In the genomic region with DNA sequence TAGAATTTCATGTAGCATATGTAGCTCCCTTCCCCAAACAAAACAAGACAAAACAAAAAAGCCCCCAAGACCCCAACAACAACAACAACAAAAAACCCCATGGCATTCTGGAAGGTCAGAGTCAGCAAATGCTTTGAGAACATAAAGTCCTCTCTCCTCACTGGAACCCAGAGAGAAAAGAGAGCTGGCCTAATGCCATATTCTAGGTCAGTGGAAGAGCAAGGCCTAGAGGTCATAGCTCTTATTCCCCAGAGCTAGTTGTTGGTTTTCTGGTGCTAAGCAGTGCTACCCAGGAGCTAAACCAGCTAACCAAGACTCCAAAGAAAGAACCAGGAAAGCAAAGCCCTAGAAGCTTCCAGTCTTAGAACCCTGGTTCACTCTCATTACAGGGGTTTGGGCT, we compare ENCODE assay signal across 8 mouse cellular contexts. TPM values are rescaled to one million over a fixed set of nuclear protein-coding genes. Genes with fewer than 3 reads are reported as not detected.
DNase-seq lines count a peak whose midpoint lies in the region; ATAC-seq and TF ChIP-seq lines count a peak whose summit lies in the region.

No protein-coding gene starts in this region.

- no peak for TF ChIP-seq POLR2A in liver, adult 2 months (IDR thresholded peaks at IDR 0.05; ENCODE audit: extremely low read depth, insufficient read depth, low read length)

- H3K4me2 ChIP-seq in forebrain, embryonic 11.5 days (ENCODE audit: low read depth, low read length, severe bottlenecking): peak overlapping the region; percentile 50
- peak overlapping the region; percentile 61 for H3K4me2 ChIP-seq in kidney, embryonic 15.5 days
- peak overlapping the region; percentile 58 for H3K4me2 ChIP-seq in neural tube, embryonic 12.5 days (replicated peaks)

- no peak for ATAC-seq in forebrain, embryonic 11.5 days (replicated peaks; ENCODE audit: low FRiP score)
- no peak for ATAC-seq in kidney, embryonic 15.5 days (replicated peaks; ENCODE audit: low FRiP score)
- ATAC-seq in neural tube, embryonic 12.5 days (ENCODE audit: low FRiP score, low read depth): no peak
- no peak for ATAC-seq in activated CD4-positive, CD25-positive, alpha-beta regulatory T cell, adult 4 months

- peaks cover 17% of the 10 kb centered on the region for H3K4me1 ChIP-seq in liver, adult 2 months (ENCODE audit: control insufficient read depth, insufficient read depth, low read length)
- no peaks in the 10 kb centered on the region for H3K4me1 ChIP-seq in forebrain, embryonic 11.5 days (replicated peaks; ENCODE audit: control insufficient read depth, insufficient read depth, low read length)
- H3K4me1 ChIP-seq in kidney, embryonic 15.5 days: peaks cover 18% of the 10 kb centered on the region
- H3K4me1 ChIP-seq in neural tube, embryonic 12.5 days: peaks cover 9% of the 10 kb centered on the region; the same call in 1 of the 2 replicates

- DNase-seq in liver, adult 2 months (ENCODE audit: extremely low read depth, low read depth, low spot score): peak; percentile 62
- no peak for DNase-seq in liver
- DNase-seq in forebrain, embryonic 11.5 days (ENCODE audit: low spot score): no peak
- no peak for DNase-seq in frontal cortex, postnatal 36 days (ENCODE audit: low spot score in 2 of 2)
- no peak for DNase-seq in gastrocnemius, postnatal 4 days (ENCODE audit: low spot score in 2 of 2)

- peaks cover 17% of the 10 kb centered on the region; the same call in 1 of the 2 replicates for H3K36me3 ChIP-seq in liver, adult 2 months (ENCODE audit: control insufficient read depth, insufficient read depth, low read length)
- H3K36me3 ChIP-seq in forebrain, embryonic 11.5 days (ENCODE audit: control insufficient read depth, insufficient read depth, low read length): no peaks in the 10 kb centered on the region
- peaks cover 28% of the 10 kb centered on the region for H3K36me3 ChIP-seq in kidney, embryonic 15.5 days
- peaks cover 4% of the 10 kb centered on the region; the same call in 1 of the 2 replicates for H3K36me3 ChIP-seq in neural tube, embryonic 12.5 days

- peaks cover 9% of the 10 kb centered on the region; the same call in 1 of the 2 replicates for H3K79me2 ChIP-seq in liver, adult 2 months (ENCODE audit: control insufficient read depth, insufficient read depth, low read length)

- no peaks in the 10 kb centered on the region for H3K27me3 ChIP-seq in liver, adult 2 months (ENCODE audit: control insufficient read depth, insufficient read depth, low read length)
- no peaks in the 10 kb centered on the region for H3K27me3 ChIP-seq in forebrain, embryonic 11.5 days (ENCODE audit: control insufficient read depth, insufficient read depth, low read length)
- peaks cover 4% of the 10 kb centered on the region for H3K27me3 ChIP-seq in kidney, embryonic 15.5 days
- no peaks in the 10 kb centered on the region for H3K27me3 ChIP-seq in neural tube, embryonic 12.5 days (replicated peaks)

- no peak for TF ChIP-seq CTCF in liver, adult 2 months (IDR thresholded peaks at IDR 0.05; ENCODE audit: low read depth, low read length)

- H3K9ac ChIP-seq in liver, adult 2 months (ENCODE audit: low read depth, low read length): peak overlapping the region; percentile 70
- peak overlapping the region; percentile 64 for H3K9ac ChIP-seq in forebrain, embryonic 11.5 days (ENCODE audit: low read length)
- peak overlapping the region; percentile 53 for H3K9ac ChIP-seq in kidney, embryonic 15.5 days
- H3K9ac ChIP-seq in neural tube, embryonic 12.5 days: peak overlapping the region; percentile 58

- no peaks in the 10 kb centered on the region for H3K9me3 ChIP-seq in forebrain, embryonic 11.5 days (ENCODE audit: control insufficient read depth, low read length)
- H3K9me3 ChIP-seq in kidney, embryonic 15.5 days (replicated peaks): no peaks in the 10 kb centered on the region
- no peaks in the 10 kb centered on the region for H3K9me3 ChIP-seq in neural tube, embryonic 12.5 days

- H3K27ac ChIP-seq in liver, adult 2 months (replicated peaks; ENCODE audit: insufficient read depth, low read depth, low read length): peak overlapping the region; percentile 96
- no peak overlapping the region for H3K27ac ChIP-seq in forebrain, embryonic 11.5 days (ENCODE audit: low read depth, low read length)
- peak overlapping the region; percentile 97 for H3K27ac ChIP-seq in kidney, embryonic 15.5 days
- no peak overlapping the region; the same call in 1 of the 2 replicates for H3K27ac ChIP-seq in neural tube, embryonic 12.5 days

- H3K4me3 ChIP-seq in liver, adult 2 months (ENCODE audit: insufficient read depth, low read depth, low read length): peak overlapping the region; percentile 79
- peak overlapping the region; percentile 50 for H3K4me3 ChIP-seq in forebrain, embryonic 11.5 days (ENCODE audit: low read depth, low read length)
- peak overlapping the region; percentile 67 for H3K4me3 ChIP-seq in kidney, embryonic 15.5 days (replicated peaks)
- peak overlapping the region; percentile 50 for H3K4me3 ChIP-seq in neural tube, embryonic 12.5 days

RNA-seq across cellular contexts. Expression of a gene that starts 1.0 kb away (rescaled TPM):
- total RNA-seq in liver, adult 2 months (2014; rRNA removed): 81.1 and 84.7 TPM in 2 replicates
- 130 and 161 TPM in 2 replicates for polyA plus RNA-seq in liver, adult 2 months (2012; rRNA removed)
- 170 and 190 TPM in 2 replicates for polyA plus RNA-seq in forebrain, embryonic 11.5 days (2014; fragmentation: Nextera tagmentation; extraction: Ambion mirVana)
- polyA plus RNA-seq in kidney, embryonic 15.5 days (2015; fragmentation: Nextera tagmentation; extraction: Ambion mirVana): 224 and 234 TPM in 2 replicates
- 167 and 181 TPM in 2 replicates for polyA plus RNA-seq in neural tube, embryonic 12.5 days (2016; fragmentation: Nextera tagmentation; extraction: Ambion mirVana)
- total RNA-seq in gastrocnemius, postnatal 4 days (2021): 100 to 1,000 TPM; 221 to 247 TPM
- polyA plus RNA-seq in activated CD4-positive, CD25-positive, alpha-beta regulatory T cell, adult 4 months (2017; shearing (Covaris generic)): 100 to 1,000 TPM; 167 to 173 TPM

RNA-seq across cellular contexts. Expression of a gene that starts 1.2 kb away (rescaled TPM):
- total RNA-seq in liver, adult 2 months (2014; rRNA removed): 179 and 195 TPM in 2 replicates
- polyA plus RNA-seq in liver, adult 2 months (2012; rRNA removed): 309 and 426 TPM in 2 replicates
- 109 and 120 TPM in 2 replicates for polyA plus RNA-seq in forebrain, embryonic 11.5 days (2014; fragmentation: Nextera tagmentation; extraction: Ambion mirVana)
- 176 and 184 TPM in 2 replicates for polyA plus RNA-seq in kidney, embryonic 15.5 days (2015; fragmentation: Nextera tagmentation; extraction: Ambion mirVana)
- polyA plus RNA-seq in neural tube, embryonic 12.5 days (2016; fragmentation: Nextera tagmentation; extraction: Ambion mirVana): 121 and 128 TPM in 2 replicates
- total RNA-seq in gastrocnemius, postnatal 4 days (2021): 100 to 1,000 TPM; 118 to 128 TPM
- polyA plus RNA-seq in activated CD4-positive, CD25-positive, alpha-beta regulatory T cell, adult 4 months (2017; shearing (Covaris generic)): 100 to 1,000 TPM; 233 to 244 TPM

RNA-seq across cellular contexts. Expression of a gene that starts 11.5 kb away (rescaled TPM):
- 0.27 TPM in 1 of 2 replicates, not detected in the other for total RNA-seq in liver, adult 2 months (2014; rRNA removed)
- 0.16 and 0.72 TPM in 2 replicates for polyA plus RNA-seq in liver, adult 2 months (2012; rRNA removed)
- polyA plus RNA-seq in forebrain, embryonic 11.5 days (2014; fragmentation: Nextera tagmentation; extraction: Ambion mirVana): 1.1 and 1.8 TPM in 2 replicates
- 5.2 and 8.1 TPM in 2 replicates for polyA plus RNA-seq in kidney, embryonic 15.5 days (2015; fragmentation: Nextera tagmentation; extraction: Ambion mirVana)
- 5.2 and 7.0 TPM in 2 replicates for polyA plus RNA-seq in neural tube, embryonic 12.5 days (2016; fragmentation: Nextera tagmentation; extraction: Ambion mirVana)
- total RNA-seq in gastrocnemius, postnatal 4 days (2021): 100 to 1,000 TPM; 150 to 153 TPM
- polyA plus RNA-seq in activated CD4-positive, CD25-positive, alpha-beta regulatory T cell, adult 4 months (2017; shearing (Covaris generic)): 1 to 10 TPM in 1 of 2 experiments, not detected in 1; 1.7 TPM

RNA-seq across cellular contexts. Expression of a gene that starts 28.8 kb away (rescaled TPM):
- 0.07 and 0.09 TPM in 2 replicates for total RNA-seq in liver, adult 2 months (2014; rRNA removed)
- 0.15 and 0.20 TPM in 2 replicates for polyA plus RNA-seq in liver, adult 2 months (2012; rRNA removed)
- 0.07 and 0.11 TPM in 2 replicates for polyA plus RNA-seq in forebrain, embryonic 11.5 days (2014; fragmentation: Nextera tagmentation; extraction: Ambion mirVana)
- 0.14 and 0.44 TPM in 2 replicates for polyA plus RNA-seq in kidney, embryonic 15.5 days (2015; fragmentation: Nextera tagmentation; extraction: Ambion mirVana)
- polyA plus RNA-seq in neural tube, embryonic 12.5 days (2016; fragmentation: Nextera tagmentation; extraction: Ambion mirVana): 0.37 and 0.57 TPM in 2 replicates
- total RNA-seq in gastrocnemius, postnatal 4 days (2021): 1 to 10 TPM; 3.1 to 3.7 TPM
- not detected for polyA plus RNA-seq in activated CD4-positive, CD25-positive, alpha-beta regulatory T cell, adult 4 months (2017; shearing (Covaris generic))

RNA-seq across cellular contexts. Expression of a gene that starts 39.1 kb away (rescaled TPM):
- 0.09 and 0.20 TPM in 2 replicates for total RNA-seq in liver, adult 2 months (2014; rRNA removed)
- 0.09 and 0.16 TPM in 2 replicates for polyA plus RNA-seq in liver, adult 2 months (2012; rRNA removed)
- 1.3 and 1.9 TPM in 2 replicates for polyA plus RNA-seq in forebrain, embryonic 11.5 days (2014; fragmentation: Nextera tagmentation; extraction: Ambion mirVana)
- polyA plus RNA-seq in kidney, embryonic 15.5 days (2015; fragmentation: Nextera tagmentation; extraction: Ambion mirVana): 0.80 and 0.92 TPM in 2 replicates
- 2.7 and 3.1 TPM in 2 replicates for polyA plus RNA-seq in neural tube, embryonic 12.5 days (2016; fragmentation: Nextera tagmentation; extraction: Ambion mirVana)
- 1 to 10 TPM; 6.7 to 6.8 TPM for total RNA-seq in gastrocnemius, postnatal 4 days (2021)
- under 1 TPM; 0.11 to 0.13 TPM for polyA plus RNA-seq in activated CD4-positive, CD25-positive, alpha-beta regulatory T cell, adult 4 months (2017; shearing (Covaris generic))

Comparison
In these comparisons a context has a peak if more than half of its experiments do, and no peak if none do; other contexts are left out.
1. H3K27ac ChIP-seq: peak in liver, adult 2 months (single experiment) and kidney, embryonic 15.5 days (single experiment); none in forebrain, embryonic 11.5 days (single experiment) and neural tube, embryonic 12.5 days (single experiment).
2. Peak in every context shown above with its lines, with median percentiles within 50 percentile points of each other: H3K4me3 ChIP-seq, H3K9ac ChIP-seq and H3K4me2 ChIP-seq.